Mouse (Mus musculus): Measurements from ENCODE around the gene Zfp287. TPM values are rescaled to one million over a fixed set of nuclear protein-coding genes. Genes with fewer than 3 reads are reported as not detected.
"Not testable (repeated sequence)": the region's sequence is repeated elsewhere in the genome, so short reads cannot be mapped to it uniquely, and the experiment has no call there.

Gene Zfp287
- polyA plus RNA-seq (2012; rRNA removed): 12.0 and 12.3 TPM in 2 replicates

GRCm38 (mm10) chr11:62731311-62732021, at the start of gene Zfp287:
Zfp287 (minus strand) TSS chr11:62731905.
- DNase-seq (ENCODE audit: extremely low spot score in 1 of 2, low spot score in 1 of 2): peak; percentile 87 to 94

GRCm38 (mm10) chr11:62776510-62776909, 44.8 kb upstream of the Zfp287 start:
- peak in 1 of 2 experiments; percentile 46 for DNase-seq (ENCODE audit: extremely low spot score in 1 of 2, low spot score in 1 of 2)

- DNase-seq (ENCODE audit: extremely low spot score in 1 of 2, low spot score in 1 of 2): no peak
Observed at GRCm38 (mm10) chr11:62760755-62761457, 29.2 kb upstream of the Zfp287 start.

- no peak for DNase-seq (ENCODE audit: extremely low spot score in 1 of 2, low spot score in 1 of 2)
Observed at GRCm38 (mm10) chr11:62758491-62758890, 26.8 kb upstream of the Zfp287 start.

GRCm38 (mm10) chr11:62757906-62758305, 26.2 kb upstream of the Zfp287 start:
- DNase-seq (ENCODE audit: extremely low spot score in 1 of 2, low spot score in 1 of 2): no peak

GRCm38 (mm10) chr11:62757143-62757507, 25.4 kb upstream of the Zfp287 start:
- DNase-seq (ENCODE audit: extremely low spot score in 1 of 2, low spot score in 1 of 2): no peak

GRCm38 (mm10) chr11:62756456-62757142, 24.9 kb upstream of the Zfp287 start:
- DNase-seq (ENCODE audit: extremely low spot score in 1 of 2, low spot score in 1 of 2): peak; percentile 81 to 91

- DNase-seq (ENCODE audit: extremely low spot score in 1 of 2, low spot score in 1 of 2): no peak
Observed at GRCm38 (mm10) chr11:62752780-62753179, 21.1 kb upstream of the Zfp287 start, which contains the start of gene Gm10428. Gm10428 (plus strand) TSS chr11:62753100.

GRCm38 (mm10) chr11:62752191-62752590, 20.5 kb upstream of the Zfp287 start:
- no peak for DNase-seq (ENCODE audit: extremely low spot score in 1 of 2, low spot score in 1 of 2)

GRCm38 (mm10) chr11:62749445-62749844, 17.7 kb upstream of the Zfp287 start:
- DNase-seq (ENCODE audit: extremely low spot score in 1 of 2, low spot score in 1 of 2): not testable (repeated sequence)

- DNase-seq (ENCODE audit: extremely low spot score in 1 of 2, low spot score in 1 of 2): no peak
Observed at GRCm38 (mm10) chr11:62748062-62748461, 16.4 kb upstream of the Zfp287 start.

GRCm38 (mm10) chr11:62747227-62747626, 15.5 kb upstream of the Zfp287 start:
- no peak for DNase-seq (ENCODE audit: extremely low spot score in 1 of 2, low spot score in 1 of 2)

GRCm38 (mm10) chr11:62746001-62746533, 14.4 kb upstream of the Zfp287 start:
- peak; percentile 58 to 84 for DNase-seq (ENCODE audit: extremely low spot score in 1 of 2, low spot score in 1 of 2)

GRCm38 (mm10) chr11:62744103-62744502, 12.4 kb upstream of the Zfp287 start:
- peak in 1 of 2 experiments; percentile 88 for DNase-seq (ENCODE audit: extremely low spot score in 1 of 2, low spot score in 1 of 2)

- no peak for DNase-seq (ENCODE audit: extremely low spot score in 1 of 2, low spot score in 1 of 2)
Observed at GRCm38 (mm10) chr11:62742261-62742957, 10.7 kb upstream of the Zfp287 start.

- no peak for DNase-seq (ENCODE audit: extremely low spot score in 1 of 2, low spot score in 1 of 2)
Observed at GRCm38 (mm10) chr11:62741186-62741585, 9.5 kb upstream of the Zfp287 start.

- DNase-seq (ENCODE audit: extremely low spot score in 1 of 2, low spot score in 1 of 2): no peak
Observed at GRCm38 (mm10) chr11:62732665-62733064, 960 bp upstream of the Zfp287 start.

- no peak for DNase-seq (ENCODE audit: extremely low spot score in 1 of 2, low spot score in 1 of 2)
Observed at GRCm38 (mm10) chr11:62732022-62732387, 300 bp upstream of the Zfp287 start.

GRCm38 (mm10) chr11:62728276-62728675, 3.4 kb downstream of the Zfp287 start:
- DNase-seq (ENCODE audit: extremely low spot score in 1 of 2, low spot score in 1 of 2): no peak

GRCm38 (mm10) chr11:62710657-62711056, 21.0 kb downstream of the Zfp287 start:
- no peak for DNase-seq (ENCODE audit: extremely low spot score in 1 of 2, low spot score in 1 of 2)

Measured in frontal cortex, adult 2 months (tissue).